Mouse (Mus musculus): Measurements from ENCODE around the gene Cdc6. TPM values are rescaled to one million over a fixed set of nuclear protein-coding genes. Genes with fewer than 3 reads are reported as not detected.

The Cdc6 gene
- polyA plus RNA-seq, 1 experiment = 2.9 TPM

DNA sequence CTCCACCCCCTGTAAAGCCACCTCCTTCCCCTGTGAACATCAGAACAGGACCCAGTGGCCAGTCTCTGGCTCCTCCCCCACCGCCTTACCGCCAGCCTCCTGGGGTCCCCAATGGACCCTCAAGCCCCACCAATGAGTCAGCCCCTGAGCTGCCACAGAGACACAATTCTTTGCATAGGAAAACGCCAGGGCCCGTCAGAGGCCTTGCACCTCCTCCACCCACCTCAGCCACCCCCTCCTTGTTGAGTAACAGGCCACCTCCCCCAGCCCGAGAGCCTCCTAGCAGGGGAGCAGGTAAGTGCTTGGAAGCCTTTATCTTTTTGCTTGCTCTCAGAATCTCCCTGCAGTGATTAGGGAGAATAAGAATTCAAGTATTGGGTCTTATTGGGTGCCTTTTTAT is 15.2 kb upstream of the Cdc6 start:
- H3K4me3 ChIP-seq (ENCODE audit: control insufficient read depth, low read depth, low read length) = no peak overlapping the region

DNA sequence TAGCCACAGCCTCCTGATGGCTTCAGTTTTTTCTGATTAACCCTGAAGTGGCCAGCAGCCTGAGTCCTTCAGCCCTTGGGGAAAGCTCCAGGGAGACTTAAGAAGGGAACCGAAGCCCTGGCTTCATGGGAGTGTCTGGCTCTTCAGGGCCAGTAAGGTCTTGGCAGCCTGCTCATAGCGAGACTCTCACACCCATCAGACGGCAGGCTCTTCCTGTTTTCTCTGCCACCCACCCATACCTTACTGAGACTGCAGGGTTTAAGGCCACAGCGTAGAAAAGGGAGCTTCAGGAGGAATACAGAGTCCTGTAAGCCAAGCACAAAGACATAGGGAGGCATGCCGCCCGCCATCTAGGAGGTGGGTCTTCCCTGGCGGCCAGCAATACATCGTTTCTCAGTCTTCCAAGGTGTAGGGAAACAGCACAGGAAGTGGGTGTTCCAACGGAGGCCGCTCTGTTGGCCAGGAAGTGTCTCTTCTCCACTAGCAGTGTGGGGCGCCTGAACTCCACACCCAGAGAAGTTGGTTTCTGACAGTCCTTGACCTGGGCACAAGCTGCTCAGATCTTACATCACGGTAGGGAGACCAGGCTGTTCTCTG is 7.0 kb upstream of the Cdc6 start:
- TF ChIP-seq POLR2A (IDR thresholded peaks at IDR 0.05; ENCODE audit: control insufficient read depth, low read depth, low read length) = no peak
- TF ChIP-seq CTCF (IDR thresholded peaks at IDR 0.05; ENCODE audit: control insufficient read depth, insufficient read depth, insufficient replicate concordance, low read depth, low read length) = no peak
- Histone ChIP-seq H3K27me3 (ENCODE audit: control insufficient read depth, insufficient read depth, low read length) (no peaks in the 10 kb centered on the region), H3K27ac (ENCODE audit: control insufficient read depth, insufficient read depth, low read depth, low read length) (peak overlapping the region; percentile 10; the same call in 1 of the 2 replicates), H3K4me1 (ENCODE audit: control insufficient read depth, insufficient read depth, low read length) (no peaks in the 10 kb centered on the region), H3K36me3 (ENCODE audit: control insufficient read depth, insufficient read depth, low read length) (peaks cover 8% of the 10 kb centered on the region), H3K4me3 (ENCODE audit: control insufficient read depth, low read depth, low read length) (no peak overlapping the region)

More for the DNA sequence above, 15.2 kb upstream of the Cdc6 start:
- TF ChIP-seq CTCF (IDR thresholded peaks at IDR 0.05; ENCODE audit: control insufficient read depth, insufficient read depth, insufficient replicate concordance, low read depth, low read length) = no peak
- TF ChIP-seq POLR2A (IDR thresholded peaks at IDR 0.05; ENCODE audit: control insufficient read depth, low read depth, low read length) = no peak
- no peak overlapping the region for H3K27ac ChIP-seq (ENCODE audit: control insufficient read depth, insufficient read depth, low read depth, low read length)
- H3K27me3 ChIP-seq (ENCODE audit: control insufficient read depth, insufficient read depth, low read length) = no peaks in the 10 kb centered on the region
- peaks cover 4% of the 10 kb centered on the region for H3K36me3 ChIP-seq (ENCODE audit: control insufficient read depth, insufficient read depth, low read length)
- no peaks in the 10 kb centered on the region for H3K4me1 ChIP-seq (ENCODE audit: control insufficient read depth, insufficient read depth, low read length)

DNA sequence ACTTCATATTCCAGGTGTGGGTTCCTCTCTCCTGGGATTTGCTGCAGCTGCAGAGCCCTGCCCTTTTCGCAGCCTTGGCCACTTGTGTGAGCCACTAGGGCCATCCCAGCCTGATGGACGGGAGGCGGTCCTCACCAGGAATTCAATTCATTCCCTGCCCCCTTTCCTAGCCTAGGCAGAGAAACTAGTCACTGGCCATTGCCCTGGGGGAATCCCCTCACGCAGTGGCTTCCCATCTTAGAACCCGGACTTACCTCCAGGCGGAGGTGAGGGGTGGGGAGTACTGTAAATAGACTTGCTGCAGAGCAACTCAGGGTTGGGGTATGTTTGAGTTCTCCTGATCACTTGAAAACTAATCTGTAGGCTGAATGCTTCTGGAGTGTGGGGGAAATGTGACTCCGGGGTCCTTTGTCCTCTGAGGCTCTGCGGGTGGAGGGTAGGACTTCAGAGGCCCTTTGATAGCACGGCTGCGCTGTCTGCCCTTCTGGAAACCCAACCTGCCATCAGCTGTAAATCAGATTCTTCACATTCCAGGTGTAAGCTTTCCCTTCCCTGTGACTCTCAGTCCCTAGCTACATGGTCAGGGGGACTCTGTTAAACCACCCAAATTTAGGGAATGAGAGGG is 4.9 kb upstream of the Cdc6 start:
- Histone ChIP-seq H3K36me3 (ENCODE audit: control insufficient read depth, insufficient read depth, low read length) (peaks cover 7% of the 10 kb centered on the region), H3K27ac (ENCODE audit: control insufficient read depth, insufficient read depth, low read depth, low read length) (no peak overlapping the region), H3K27me3 (ENCODE audit: control insufficient read depth, insufficient read depth, low read length) (no peaks in the 10 kb centered on the region), H3K4me1 (ENCODE audit: control insufficient read depth, insufficient read depth, low read length) (no peaks in the 10 kb centered on the region; the same call in none of the 2 replicates), H3K4me3 (ENCODE audit: control insufficient read depth, low read depth, low read length) (no peak overlapping the region)
- TF ChIP-seq CTCF (IDR thresholded peaks at IDR 0.05; ENCODE audit: control insufficient read depth, insufficient read depth, insufficient replicate concordance, low read depth, low read length) (no peak), POLR2A (IDR thresholded peaks at IDR 0.05; ENCODE audit: control insufficient read depth, low read depth, low read length) (no peak)

DNA sequence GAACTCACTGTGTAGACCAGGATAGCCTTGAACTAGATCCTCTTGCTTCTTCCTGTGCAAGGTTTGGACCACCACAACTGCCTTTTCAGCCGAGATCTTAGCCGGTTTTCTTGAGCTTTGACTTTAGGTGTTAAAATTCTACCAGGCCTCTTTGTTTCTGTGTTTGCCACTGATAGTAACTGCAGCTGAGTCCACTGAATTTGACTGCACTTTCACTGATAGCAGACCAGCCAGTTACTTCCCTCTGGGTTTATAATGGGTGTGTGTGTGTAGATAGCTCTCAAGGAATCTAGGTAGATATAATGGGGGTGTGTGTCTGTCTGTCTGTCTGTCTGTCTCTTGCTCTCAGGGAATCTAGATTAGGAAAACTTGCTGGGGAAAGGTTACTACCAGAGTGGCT is 3.0 kb upstream of the Cdc6 start:
- Histone ChIP-seq H3K36me3 (ENCODE audit: control insufficient read depth, insufficient read depth, low read length) (peaks cover 4% of the 10 kb centered on the region), H3K4me1 (ENCODE audit: control insufficient read depth, insufficient read depth, low read length) (peaks cover 3% of the 10 kb centered on the region), H3K27me3 (ENCODE audit: control insufficient read depth, insufficient read depth, low read length) (no peaks in the 10 kb centered on the region), H3K4me3 (ENCODE audit: control insufficient read depth, low read depth, low read length) (no peak overlapping the region), H3K27ac (ENCODE audit: control insufficient read depth, insufficient read depth, low read depth, low read length) (no peak overlapping the region)
- TF ChIP-seq POLR2A (IDR thresholded peaks at IDR 0.05; ENCODE audit: control insufficient read depth, low read depth, low read length) (no peak), CTCF (IDR thresholded peaks at IDR 0.05; ENCODE audit: control insufficient read depth, insufficient read depth, insufficient replicate concordance, low read depth, low read length) (no peak)

DNA sequence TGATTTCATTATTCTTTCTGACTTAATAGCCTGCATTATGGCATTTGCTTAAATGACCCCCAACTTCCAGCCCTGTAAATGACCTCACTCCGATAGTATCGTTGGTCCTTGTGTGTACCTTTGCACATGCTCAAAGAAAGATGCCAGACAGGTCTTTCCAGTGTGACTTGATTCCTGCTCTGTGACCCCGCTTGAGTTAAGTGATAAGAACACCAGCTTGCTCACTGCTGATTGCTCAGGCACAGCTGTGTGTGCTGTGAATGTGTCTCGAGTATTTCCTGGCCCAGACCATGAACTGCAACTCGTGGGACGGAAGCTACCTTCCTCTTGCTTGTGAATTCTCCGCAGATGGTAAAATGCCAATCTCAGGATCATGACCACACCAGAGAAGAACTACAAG is 2.6 kb upstream of the Cdc6 start:
- no peak overlapping the region for H3K27ac ChIP-seq (ENCODE audit: control insufficient read depth, insufficient read depth, low read depth, low read length)
- H3K27me3 ChIP-seq (ENCODE audit: control insufficient read depth, insufficient read depth, low read length) = no peaks in the 10 kb centered on the region
- peaks cover 2% of the 10 kb centered on the region for H3K36me3 ChIP-seq (ENCODE audit: control insufficient read depth, insufficient read depth, low read length)
- no peak overlapping the region for H3K4me3 ChIP-seq (ENCODE audit: control insufficient read depth, low read depth, low read length)
- peaks cover 3% of the 10 kb centered on the region for H3K4me1 ChIP-seq (ENCODE audit: control insufficient read depth, insufficient read depth, low read length)
- no peak for TF ChIP-seq CTCF (IDR thresholded peaks at IDR 0.05; ENCODE audit: control insufficient read depth, insufficient read depth, insufficient replicate concordance, low read depth, low read length)
- no peak for TF ChIP-seq POLR2A (IDR thresholded peaks at IDR 0.05; ENCODE audit: control insufficient read depth, low read depth, low read length)

DNA sequence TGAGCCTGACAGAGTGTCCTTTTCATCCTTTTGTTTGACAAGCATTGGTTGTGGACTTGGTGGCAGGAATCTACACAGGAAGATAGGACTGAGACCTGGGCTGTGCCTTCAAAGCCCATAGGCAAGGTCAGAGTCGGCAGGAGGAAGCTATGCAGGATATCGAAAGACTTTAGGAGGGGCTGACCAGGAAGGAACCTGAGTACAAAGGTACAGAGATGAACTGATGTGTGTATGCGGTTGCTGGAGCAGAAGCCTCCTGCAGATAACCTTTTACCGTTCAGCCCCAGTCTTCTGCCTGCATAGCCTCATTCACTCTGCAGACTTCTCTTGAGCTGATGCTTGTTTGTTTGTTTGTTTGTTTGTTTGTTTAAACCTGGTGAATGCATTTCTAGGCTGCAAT is 2.0 kb upstream of the Cdc6 start:
- peaks cover 3% of the 10 kb centered on the region for H3K4me1 ChIP-seq (ENCODE audit: control insufficient read depth, insufficient read depth, low read length)
- H3K27ac ChIP-seq (ENCODE audit: control insufficient read depth, insufficient read depth, low read depth, low read length) = no peak overlapping the region
- H3K36me3 ChIP-seq (ENCODE audit: control insufficient read depth, insufficient read depth, low read length) = no peaks in the 10 kb centered on the region; the same call in 1 of the 2 replicates
- no peaks in the 10 kb centered on the region for H3K27me3 ChIP-seq (ENCODE audit: control insufficient read depth, insufficient read depth, low read length)
- TF ChIP-seq POLR2A (IDR thresholded peaks at IDR 0.05; ENCODE audit: control insufficient read depth, low read depth, low read length) (no peak), CTCF (IDR thresholded peaks at IDR 0.05; ENCODE audit: control insufficient read depth, insufficient read depth, insufficient replicate concordance, low read depth, low read length) (no peak)
- no peak overlapping the region for H3K4me3 ChIP-seq (ENCODE audit: control insufficient read depth, low read depth, low read length)

DNA sequence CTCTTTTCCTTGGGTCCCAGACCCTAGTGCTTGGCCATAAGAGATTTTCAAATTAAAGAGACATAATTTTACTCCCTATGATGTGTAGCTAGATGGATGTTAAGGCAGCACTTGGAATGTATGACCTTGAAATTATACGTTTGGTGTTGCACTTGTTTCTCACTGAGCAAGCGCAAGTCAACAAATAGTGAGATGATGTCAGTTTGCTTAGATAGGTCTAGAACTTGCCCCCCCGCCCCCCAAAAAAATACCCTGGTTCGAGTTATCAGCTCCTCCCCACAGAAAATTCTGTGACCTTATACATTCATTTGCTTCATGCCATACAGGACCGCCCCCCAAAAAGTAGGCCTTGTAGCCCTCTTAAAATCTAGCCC is 551 bp upstream of the Cdc6 start:
- H3K4me3 ChIP-seq (ENCODE audit: control insufficient read depth, low read depth, low read length) = peak overlapping the region; percentile 90; the same call in 1 of the 2 replicates
- TF ChIP-seq CTCF (IDR thresholded peaks at IDR 0.05; ENCODE audit: control insufficient read depth, insufficient read depth, insufficient replicate concordance, low read depth, low read length) (no peak), POLR2A (IDR thresholded peaks at IDR 0.05; ENCODE audit: control insufficient read depth, low read depth, low read length) (no peak)
- H3K27me3 ChIP-seq (ENCODE audit: control insufficient read depth, insufficient read depth, low read length) = no peaks in the 10 kb centered on the region
- no peaks in the 10 kb centered on the region; the same call in 1 of the 2 replicates for H3K36me3 ChIP-seq (ENCODE audit: control insufficient read depth, insufficient read depth, low read length)
- peak overlapping the region; percentile 23; the same call in 1 of the 2 replicates for H3K27ac ChIP-seq (ENCODE audit: control insufficient read depth, insufficient read depth, low read depth, low read length)
- peaks cover 3% of the 10 kb centered on the region for H3K4me1 ChIP-seq (ENCODE audit: control insufficient read depth, insufficient read depth, low read length)

Measured in testis, adult 2 months (tissue).